Mouse (Mus musculus) spleen, embryonic (tissue): ENCODE measurements at regions not wholly inside any gene's neighbourhood (a gene's known extent, or its start where the extent isn't known, plus 50 kb on each side); places are given as distances from the start of the nearest gene placed in this dataset.
"Not testable (repeated sequence)": the region's sequence is repeated elsewhere in the genome, so short reads cannot be mapped to it uniquely, and the experiment has no call there.

Experiments used
- CTCF ChIA-PET: fragments of 350-600 bp; sonication (Branson Sonifier 250); formaldehyde crosslinking; loops from one replicate; lab custom pipeline; 2022; lab: Charles Lee

DNA sequence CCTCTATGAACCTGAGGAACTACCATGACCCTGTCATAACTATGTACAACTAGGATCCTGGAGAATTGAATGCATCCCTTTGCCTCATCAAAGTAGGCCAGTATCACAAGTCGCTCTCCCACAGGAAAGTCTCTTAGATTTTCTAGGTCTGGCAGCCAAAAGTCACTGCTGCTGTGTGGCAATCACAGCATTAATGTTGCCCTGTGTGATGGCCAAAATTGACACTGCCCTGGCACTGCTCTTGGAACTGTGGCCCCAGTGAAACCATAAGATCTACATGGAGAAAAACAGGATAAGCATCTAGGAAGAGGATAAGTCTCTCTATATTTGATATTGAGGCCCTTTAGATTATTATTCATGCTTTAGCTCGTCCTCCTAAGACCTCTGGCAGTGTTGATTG, 465.7 kb downstream of the Adam6a start:
- CTCF ChIA-PET = no interaction called here

DNA sequence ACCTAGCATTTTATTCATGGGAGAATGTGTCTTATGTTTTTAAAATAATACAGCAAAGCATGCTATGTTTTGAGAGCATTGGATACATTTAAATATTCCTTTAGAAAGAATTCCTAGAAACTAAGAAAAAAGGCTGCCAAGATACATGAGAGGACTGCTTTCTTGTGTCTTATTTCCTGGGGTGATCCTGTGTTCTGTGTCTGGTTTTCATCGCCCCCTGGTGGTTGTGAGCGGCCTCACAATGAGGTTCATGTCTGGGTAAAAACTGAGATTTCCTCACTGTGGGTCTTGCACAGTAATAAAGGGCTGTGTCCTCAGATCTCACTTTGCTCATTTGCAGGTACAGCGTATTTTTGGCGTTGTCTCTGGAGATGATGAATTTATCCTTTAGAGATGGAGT, 469.2 kb downstream of the Adam6a start:
- CTCF ChIA-PET = not testable (repeated sequence)

DNA sequence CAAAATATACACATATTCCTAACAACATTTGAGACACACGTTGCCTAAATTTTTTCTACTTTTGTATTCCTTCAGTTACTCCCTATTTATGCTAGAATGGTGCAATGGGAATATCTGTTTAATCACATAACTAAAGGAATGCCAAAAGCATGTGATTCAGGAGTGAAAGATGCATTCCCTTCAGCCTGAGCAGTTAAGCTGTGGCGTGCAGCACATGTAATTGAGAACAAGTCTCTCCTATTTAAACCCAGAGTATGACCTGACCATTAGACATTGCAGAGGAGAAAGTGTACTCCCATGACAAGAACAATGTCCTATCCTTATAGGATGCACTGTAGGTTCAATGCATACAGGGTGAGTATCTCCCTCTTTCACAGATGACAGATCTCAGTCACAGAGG, 493.3 kb downstream of the Adam6a start:
- CTCF ChIA-PET = not testable (repeated sequence)

DNA sequence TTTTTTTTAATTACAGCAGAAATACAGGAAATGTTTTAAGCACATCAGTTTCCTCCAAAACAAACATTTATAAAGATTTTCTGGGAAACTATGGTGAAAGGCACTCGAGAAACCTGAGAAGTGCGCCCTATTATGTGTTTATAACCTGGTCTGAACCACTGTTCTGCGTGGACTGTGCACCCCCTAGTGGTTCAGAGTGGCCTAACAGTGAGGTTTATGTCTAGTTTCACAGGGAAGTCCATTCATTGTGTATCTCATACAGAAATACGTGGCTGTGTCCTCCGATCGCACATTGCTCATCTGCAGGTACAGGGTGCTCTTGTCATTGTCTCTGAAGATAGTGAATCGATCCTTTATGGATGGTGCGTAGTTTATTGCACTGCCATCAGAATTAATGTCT, 504.3 kb downstream of the Adam6a start:
- CTCF ChIA-PET = interaction anchor here (0.7 kb wide), 1 partner anchor 38 kb away, joined by 4 read pairs; no protein-coding TSS in a partner anchor

DNA sequence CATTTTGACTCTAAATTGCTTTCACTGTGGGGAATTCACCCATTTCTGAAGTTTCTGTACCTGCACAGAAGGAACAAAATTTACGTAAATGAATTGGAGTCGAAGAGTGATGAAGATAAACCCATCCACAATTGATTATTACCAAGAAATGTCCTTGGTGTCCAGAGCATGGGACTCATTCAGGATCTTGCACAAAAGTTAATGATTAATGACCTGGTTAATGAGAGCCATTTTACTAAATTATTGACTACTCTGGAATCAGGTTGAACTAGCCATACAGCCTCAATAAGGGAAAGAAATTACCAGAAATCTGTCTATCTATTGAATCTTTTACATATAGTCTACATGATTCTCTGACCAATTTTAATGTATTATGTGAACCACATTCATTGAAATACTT, 509.6 kb downstream of the Adam6a start:
- CTCF ChIA-PET = no interaction called here

DNA sequence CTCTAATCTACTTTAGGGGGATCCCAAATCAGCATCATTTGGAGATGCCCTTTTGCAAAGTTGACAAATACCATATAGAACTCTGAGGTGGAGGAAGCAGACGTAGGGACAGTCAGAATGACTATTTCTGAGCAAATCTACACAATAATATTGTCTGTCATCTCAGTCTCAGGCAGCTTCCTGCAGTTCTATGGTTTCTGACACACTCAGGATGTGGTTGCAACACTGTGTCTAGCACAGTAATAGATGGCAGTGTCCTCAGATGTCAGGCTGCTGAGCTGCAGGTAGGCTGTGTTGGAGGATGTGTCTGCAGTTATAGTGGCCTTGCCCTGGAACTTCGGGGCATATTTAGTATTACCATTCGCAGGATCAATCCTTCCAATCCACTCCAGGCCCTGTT, 515.9 kb downstream of the Adam6a start:
- CTCF ChIA-PET = no interaction called here

DNA sequence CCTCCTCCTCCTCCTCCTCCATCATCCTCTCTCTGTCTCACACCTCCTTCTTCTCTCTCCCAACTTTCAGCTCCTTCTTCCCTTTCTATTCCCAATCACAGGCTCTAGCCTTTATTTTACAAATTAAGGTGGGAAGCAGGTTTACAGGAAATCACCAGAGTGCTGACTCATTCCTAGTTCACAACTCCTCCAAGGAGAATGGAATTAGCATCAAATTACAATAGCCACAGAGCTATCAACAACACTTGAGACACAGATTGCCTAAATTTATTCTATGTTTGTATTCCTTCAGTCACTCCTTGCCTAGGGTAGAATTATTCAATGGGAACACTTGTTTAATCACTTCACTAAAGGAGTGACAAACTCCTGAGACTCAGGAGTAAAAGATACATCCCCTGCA, 523.5 kb downstream of the Adam6a start:
- CTCF ChIA-PET = no interaction called here

DNA sequence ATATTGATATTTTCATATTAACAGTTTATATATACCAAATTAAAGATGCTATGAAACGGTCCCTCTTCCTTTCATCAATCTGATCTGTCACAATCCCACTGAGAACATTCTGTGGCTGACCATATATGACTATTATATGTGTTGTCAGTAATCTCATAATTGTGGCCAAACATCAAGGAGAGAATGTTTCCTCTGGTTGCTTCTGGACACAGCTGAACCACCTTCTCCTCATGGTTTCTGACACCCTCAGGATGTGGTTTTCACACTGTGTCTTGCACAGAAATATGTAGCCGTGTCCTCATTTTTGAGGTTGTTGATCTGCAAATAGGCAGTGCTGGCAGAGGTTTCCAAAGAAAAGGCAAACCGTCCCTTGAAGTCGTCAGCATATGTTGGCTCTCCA, 565.0 kb downstream of the Adam6a start:
- CTCF ChIA-PET = not testable (repeated sequence)

DNA sequence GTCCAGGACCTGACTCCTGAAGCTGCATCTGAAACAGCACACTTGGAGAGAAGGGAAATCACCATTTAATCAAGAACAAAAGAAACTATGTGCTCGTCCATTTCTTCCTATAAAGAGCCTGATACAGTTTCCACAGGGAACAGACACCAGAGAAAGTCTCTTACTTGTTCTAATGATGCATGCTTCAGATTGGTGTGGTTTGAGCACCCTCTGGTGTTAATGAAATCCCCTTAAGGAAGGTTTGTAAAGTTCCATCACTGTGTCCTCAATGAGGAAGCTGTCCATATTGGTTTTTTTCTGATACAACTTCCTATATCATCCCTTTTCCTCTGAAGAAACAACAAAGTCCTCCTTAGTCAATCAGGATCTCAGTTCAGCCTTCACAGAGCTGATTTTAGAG, 591.2 kb downstream of the Adam6a start:
- CTCF ChIA-PET = no interaction called here

DNA sequence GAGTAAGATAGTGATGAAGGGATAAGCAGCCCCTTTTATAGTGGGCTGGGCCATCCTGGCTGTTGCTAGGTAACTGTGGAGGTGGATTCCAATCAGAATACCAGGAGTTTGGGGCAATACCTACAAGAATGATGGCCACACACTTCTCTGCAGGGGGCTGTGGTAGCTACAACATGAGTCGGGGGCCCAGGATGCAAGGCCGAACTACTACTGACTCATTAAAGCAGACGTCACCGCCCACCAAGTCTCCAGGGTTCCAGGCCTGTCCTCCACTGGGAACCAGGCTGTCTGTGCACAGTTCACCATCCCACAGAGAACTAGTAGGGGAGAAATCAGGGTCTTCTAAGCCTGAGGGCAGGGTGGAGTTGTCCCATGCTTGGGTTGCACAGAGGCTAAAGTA, 605.1 kb downstream of the Adam6a start:
- CTCF ChIA-PET = no interaction called here

DNA sequence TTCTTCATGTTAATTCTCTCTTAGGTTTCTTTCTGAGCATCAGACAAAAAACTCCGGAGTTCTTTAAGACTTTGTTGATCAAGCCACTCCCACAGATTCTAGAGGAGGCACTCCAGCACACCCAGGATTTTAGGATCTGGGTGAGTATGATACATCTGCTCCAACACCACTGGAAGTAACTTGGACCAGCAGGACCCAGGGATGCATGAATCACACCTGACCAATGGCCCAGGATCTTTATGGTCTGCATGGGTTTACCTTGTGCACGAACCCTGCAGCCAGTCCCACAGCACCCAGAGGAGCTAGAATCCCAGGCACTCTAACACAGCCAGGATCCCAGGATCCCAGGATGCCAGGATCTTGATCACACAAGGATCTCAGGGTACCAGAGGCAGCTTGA, 628.6 kb downstream of the Adam6a start:
- CTCF ChIA-PET = no interaction called here

DNA sequence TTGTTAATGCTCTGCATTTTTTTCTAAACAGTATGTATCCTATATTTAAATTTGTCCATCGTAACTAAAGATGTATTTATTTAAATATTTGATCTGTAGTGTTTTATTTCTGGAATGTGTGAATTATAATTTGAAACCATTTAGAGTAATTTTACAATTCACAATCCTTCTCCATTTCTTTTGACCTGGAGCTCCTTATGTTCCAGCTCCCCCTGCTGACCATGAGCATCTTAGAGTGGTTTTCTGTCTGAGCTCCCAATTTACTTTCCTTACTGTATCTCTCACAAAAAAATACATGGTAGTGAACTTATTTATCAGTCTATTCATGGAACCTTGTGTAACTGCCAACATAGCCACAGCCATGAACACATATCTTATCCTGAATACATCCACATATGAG, 655.8 kb downstream of the Adam6a start:
- CTCF ChIA-PET = no interaction called here

DNA sequence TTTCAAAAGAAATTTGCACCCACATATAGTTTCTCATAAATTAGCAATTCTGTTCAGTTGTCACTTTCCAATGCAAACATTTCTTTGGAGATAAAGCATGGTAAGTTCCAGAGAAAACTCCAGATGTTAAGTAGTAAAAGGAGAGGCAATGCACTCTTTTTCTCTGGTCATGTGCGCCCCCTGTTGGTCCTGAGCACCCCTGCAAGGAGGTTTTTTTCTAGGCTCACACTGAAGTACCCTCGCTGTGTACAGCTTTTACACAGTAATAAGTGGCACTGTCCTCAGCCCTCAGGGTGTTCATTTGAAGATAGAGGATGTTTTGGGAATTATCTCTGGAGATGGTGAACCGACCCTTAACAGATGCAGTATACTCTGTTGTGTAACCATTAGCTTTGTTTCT, 678.8 kb downstream of the Adam6a start:
- CTCF ChIA-PET = no interaction called here
